Mouse (Mus musculus) embryonic facial prominence, embryonic 15.5 days (tissue): ENCODE measurements around the gene Triobp. TPM values are rescaled to one million over a fixed set of nuclear protein-coding genes. Genes with fewer than 3 reads are reported as not detected.

Experiments used
- ATAC-seq: fragments of 200-750 bp; cut with Nextera tagmentation; 2 replicates; pipeline ENCODE4 v1.8.0; 2017; ENCODE audit warnings: low read depth, moderate TSS enrichment; ENCODE audit not compliant: insufficient number of reproducible peaks, low FRiP score, low TSS enrichment
- H3K27ac ChIP-seq: fragments of 300-500 bp; sonication (generic); replicated peaks from 2 replicates; pipeline ENCODE4 v1.5.1; 2015; ENCODE audit warnings: mild to moderate bottlenecking, inconsistent platforms
- H3K27me3 ChIP-seq: fragments of 300-500 bp; sonication (generic); 2 replicates; pipeline ENCODE4 v1.6.1; 2015; ENCODE audit warnings: inconsistent platforms
- H3K36me3 ChIP-seq: fragments of 300-500 bp; sonication (generic); 2 replicates; pipeline ENCODE4 v1.6.1; 2015; ENCODE audit warnings: mild to moderate bottlenecking, inconsistent platforms
- H3K4me1 ChIP-seq: fragments of 300-500 bp; sonication (generic); 2 replicates; pipeline ENCODE4 v1.6.1; 2015; ENCODE audit warnings: inconsistent platforms
- H3K4me2 ChIP-seq: fragments of 300-500 bp; sonication (generic); replicated peaks from 2 replicates; pipeline ENCODE4 v1.6.1; 2015; ENCODE audit warnings: mild to moderate bottlenecking, inconsistent platforms
- H3K4me3 ChIP-seq: fragments of 300-500 bp; sonication (generic); replicated peaks from 2 replicates; pipeline ENCODE4 v1.5.1; 2015; ENCODE audit warnings: mild to moderate bottlenecking, inconsistent platforms
- H3K9ac ChIP-seq: fragments of 300-500 bp; sonication (generic); 2 replicates; pipeline ENCODE4 v1.6.1; 2015; ENCODE audit warnings: inconsistent platforms
- H3K9me3 ChIP-seq: fragments of 300-500 bp; sonication (generic); replicated peaks from 2 replicates; pipeline ENCODE4 v1.6.1; 2016; ENCODE audit warnings: inconsistent platforms
- WGBS: fragments of 180-500 bp; shearing (Covaris S2); methylation state at CpG from one replicate; pipeline ENCODE4 v1.1.7; 2015; 5-methylcytosine and 5-hydroxymethylcytosine counted together
- polyA plus RNA-seq: library from polyadenylated mRNA; unstranded; fragments of >200 nt; fragmentation: Nextera tagmentation; extraction: Ambion mirVana; gene quantifications from 2 replicates; pipeline ENCODE4 v1.2.1, GENCODE M21; 2015

Triobp gene
- polyA plus RNA-seq, 1 experiment from 2014 or later, result 61.4 TPM

DNA sequence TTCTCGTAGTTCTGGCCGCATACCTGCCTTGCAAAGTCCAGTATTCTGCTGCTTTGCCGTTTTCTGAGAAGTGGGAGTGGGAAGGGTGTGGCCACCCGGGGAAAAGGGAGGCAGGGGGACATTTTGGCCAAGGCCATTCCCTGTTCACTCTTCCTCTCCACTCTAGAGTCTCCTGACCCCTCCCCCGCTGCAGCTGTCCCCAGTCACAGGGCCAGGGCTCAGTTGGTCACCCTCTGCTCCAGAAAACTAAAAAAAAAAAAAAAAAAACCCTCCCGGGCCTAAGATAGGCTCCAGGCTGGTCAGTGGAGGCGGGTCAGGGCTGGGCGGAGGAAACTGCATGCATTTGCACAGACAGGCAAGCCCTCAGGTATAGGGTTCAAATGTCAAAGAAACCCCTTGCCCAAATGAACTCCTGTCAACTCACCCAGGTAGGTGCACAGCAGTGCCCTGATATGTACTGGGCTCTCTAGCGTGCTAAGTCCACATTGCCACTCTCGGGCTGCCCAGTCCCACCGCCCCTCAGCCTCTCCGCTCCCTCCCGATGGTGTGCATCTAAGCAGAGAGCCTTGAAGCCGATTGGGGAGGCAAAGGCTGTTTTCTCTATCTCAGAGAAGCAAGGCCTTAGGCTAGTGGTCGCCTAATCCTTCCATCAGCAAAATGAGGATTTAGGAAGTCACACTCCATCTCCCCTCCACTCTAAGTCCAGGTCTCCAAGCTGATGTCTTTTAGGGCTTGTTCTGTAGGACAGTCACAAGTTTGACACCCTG, 20.3 kb upstream of the Triobp start:
- Histone ChIP-seq H3K27me3 (no peaks in the 10 kb centered on the region), H3K27ac (peak overlapping the region; percentile 98), H3K9ac (peak overlapping the region; percentile 47), H3K9me3 (no peaks in the 10 kb centered on the region), H3K36me3 (peaks cover 20% of the 10 kb centered on the region), H3K4me3 (peak overlapping the region; percentile 65), H3K4me2 (peak overlapping the region; percentile 71), H3K4me1 (peaks cover 53% of the 10 kb centered on the region)
- ATAC-seq, result no peak
- 12% methylated on average over 15 of the region's 15 CpGs for WGBS

DNA sequence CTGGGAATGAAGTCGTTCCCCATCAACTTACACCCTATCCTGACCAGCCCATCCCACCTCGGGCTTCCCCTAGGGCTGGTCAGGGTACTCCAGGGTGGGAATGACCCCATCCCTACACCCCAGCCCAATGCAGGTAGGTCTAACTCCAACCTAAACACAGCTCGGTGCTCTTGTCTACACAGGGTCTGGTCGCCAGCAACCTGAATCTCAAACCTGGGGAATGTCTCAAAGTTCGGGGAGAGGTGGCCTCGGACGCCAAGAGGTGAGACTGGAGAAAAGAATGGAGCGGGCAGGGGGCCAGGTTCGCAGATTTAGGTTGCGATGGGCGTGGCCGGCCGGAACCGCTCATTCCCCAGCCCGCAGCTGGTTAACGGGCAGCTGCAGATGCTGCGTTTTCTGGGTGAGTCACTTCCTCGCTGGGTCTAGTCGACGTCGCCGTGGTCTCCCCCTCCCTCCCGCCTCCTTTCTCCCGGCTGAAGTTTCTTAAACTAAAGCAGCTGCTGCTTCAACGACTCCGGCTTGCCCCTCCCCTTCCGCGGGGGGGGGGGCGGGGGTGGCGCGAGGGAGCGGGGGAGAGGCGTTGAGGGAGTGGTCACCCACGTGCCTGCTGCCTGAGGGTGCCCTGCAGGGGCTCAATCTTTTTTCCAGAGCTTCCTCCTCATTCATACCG, 19.6 kb upstream of the Triobp start:
- WGBS, result under 1% methylated on average over 35 of the region's 35 CpGs
- H3K9ac ChIP-seq, result peak overlapping the region; percentile 47
- ATAC-seq, result peak; percentile 68
- no peaks in the 10 kb centered on the region for H3K9me3 ChIP-seq
- H3K36me3 ChIP-seq, result peaks cover 20% of the 10 kb centered on the region
- peak overlapping the region; percentile 65 for H3K4me3 ChIP-seq
- peak overlapping the region; percentile 71 for H3K4me2 ChIP-seq
- no peaks in the 10 kb centered on the region for H3K27me3 ChIP-seq
- H3K4me1 ChIP-seq, result peaks cover 53% of the 10 kb centered on the region
- peak overlapping the region; percentile 98 for H3K27ac ChIP-seq

DNA sequence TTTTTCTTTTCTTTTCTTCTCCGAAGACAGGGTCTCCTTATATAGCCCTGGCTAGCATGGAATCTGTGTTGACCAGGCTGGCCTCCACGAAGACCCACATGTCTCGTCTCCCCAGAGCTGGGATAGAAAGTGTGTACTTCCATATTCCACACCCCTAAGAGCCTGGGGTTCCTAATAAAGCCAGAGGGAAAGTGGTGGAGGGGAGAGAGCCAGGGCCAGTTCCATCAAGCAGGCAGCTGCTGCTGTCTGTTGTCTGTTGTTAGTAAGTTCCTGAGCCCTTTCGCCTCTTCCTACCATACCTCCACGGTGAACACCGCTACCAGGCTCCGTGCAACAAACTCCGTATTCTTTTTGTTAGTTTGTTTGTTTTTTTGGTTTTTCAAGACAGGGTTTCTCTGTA, 19.0 kb upstream of the Triobp start:
- H3K4me1 ChIP-seq, result peaks cover 47% of the 10 kb centered on the region
- ATAC-seq, result no peak
- 32% methylated on average over 8 of the region's 8 CpGs for WGBS

DNA sequence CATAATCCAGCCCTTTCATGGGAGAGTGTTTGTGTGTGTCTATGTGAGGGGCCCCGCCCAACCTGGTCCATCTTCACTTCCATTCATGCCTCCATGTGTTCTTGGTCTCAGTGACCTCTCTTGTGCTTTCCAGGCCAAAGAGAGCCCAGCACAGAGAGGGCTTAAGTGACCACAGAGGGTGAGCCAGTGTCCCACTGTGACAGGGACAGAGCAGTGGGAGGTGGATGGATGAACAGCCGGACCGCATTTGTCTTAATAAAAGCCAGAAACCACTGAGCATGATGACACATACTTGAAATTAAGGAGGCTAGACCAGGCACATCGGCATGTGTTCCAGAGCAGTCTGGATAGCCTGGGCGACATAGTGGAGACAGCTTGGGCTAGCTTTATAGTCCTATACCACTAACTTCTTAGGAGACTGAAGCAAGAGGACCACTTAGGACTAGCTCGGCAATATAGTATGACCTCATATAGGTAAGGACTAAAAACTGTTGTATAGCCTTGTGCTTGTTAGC, 17.3 kb upstream of the Triobp start:
- H3K4me3 ChIP-seq, result no peak overlapping the region
- WGBS, result 72% methylated on average over 6 of the region's 6 CpGs
- H3K9me3 ChIP-seq, result no peaks in the 10 kb centered on the region
- ATAC-seq, result no peak
- H3K36me3 ChIP-seq, result peaks cover 20% of the 10 kb centered on the region
- H3K27ac ChIP-seq, result peak overlapping the region; percentile 55; the same call in 1 of the 2 replicates
- no peak overlapping the region for H3K9ac ChIP-seq
- H3K4me1 ChIP-seq, result peaks cover 41% of the 10 kb centered on the region
- H3K4me2 ChIP-seq, result no peak overlapping the region
- H3K27me3 ChIP-seq, result no peaks in the 10 kb centered on the region

More for the DNA sequence above, 19.0 kb upstream of the Triobp start:
- Histone ChIP-seq H3K9me3 (no peaks in the 10 kb centered on the region), H3K36me3 (peaks cover 20% of the 10 kb centered on the region), H3K4me3 (peak overlapping the region; percentile 65), H3K27ac (peak overlapping the region; percentile 98), H3K9ac (no peak overlapping the region), H3K4me2 (peak overlapping the region; percentile 71), H3K27me3 (no peaks in the 10 kb centered on the region)

DNA sequence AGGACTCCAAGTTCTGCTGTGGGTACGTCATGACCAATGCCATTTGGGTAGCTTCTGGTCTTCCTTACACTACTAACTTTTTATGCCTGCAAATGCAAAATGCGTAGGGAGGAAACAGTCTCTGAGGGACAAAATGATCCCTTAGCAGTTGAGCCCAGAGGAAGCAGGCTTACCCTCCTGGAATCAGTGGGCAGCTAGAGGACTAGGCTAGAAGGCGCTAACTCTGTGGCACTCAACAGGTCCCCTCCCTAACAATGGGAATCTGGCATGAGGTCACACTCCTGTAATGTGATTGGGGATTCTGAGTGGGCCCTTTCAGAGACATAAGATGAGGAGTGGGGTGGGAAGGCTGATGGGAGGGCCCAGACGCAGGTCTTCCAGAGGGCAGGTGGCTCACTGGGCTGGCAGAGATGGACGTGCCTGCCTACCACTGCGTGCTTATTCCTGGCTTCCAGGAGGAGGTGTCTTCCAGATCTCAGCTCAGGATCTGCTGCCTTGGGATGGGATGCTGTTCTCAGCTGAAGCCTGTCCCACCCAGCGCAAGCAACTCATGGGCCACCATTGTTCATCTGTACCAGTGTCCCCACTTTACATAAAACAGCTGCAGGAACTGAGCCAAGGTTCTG, 16.6 kb upstream of the Triobp start:
- no peak for ATAC-seq
- Histone ChIP-seq H3K27ac (peak overlapping the region; percentile 55), H3K4me1 (peaks cover 41% of the 10 kb centered on the region), H3K9ac (no peak overlapping the region), H3K4me3 (no peak overlapping the region), H3K36me3 (peaks cover 20% of the 10 kb centered on the region), H3K27me3 (no peaks in the 10 kb centered on the region), H3K4me2 (no peak overlapping the region), H3K9me3 (no peaks in the 10 kb centered on the region)
- 81% methylated on average over 7 of the region's 7 CpGs for WGBS

DNA sequence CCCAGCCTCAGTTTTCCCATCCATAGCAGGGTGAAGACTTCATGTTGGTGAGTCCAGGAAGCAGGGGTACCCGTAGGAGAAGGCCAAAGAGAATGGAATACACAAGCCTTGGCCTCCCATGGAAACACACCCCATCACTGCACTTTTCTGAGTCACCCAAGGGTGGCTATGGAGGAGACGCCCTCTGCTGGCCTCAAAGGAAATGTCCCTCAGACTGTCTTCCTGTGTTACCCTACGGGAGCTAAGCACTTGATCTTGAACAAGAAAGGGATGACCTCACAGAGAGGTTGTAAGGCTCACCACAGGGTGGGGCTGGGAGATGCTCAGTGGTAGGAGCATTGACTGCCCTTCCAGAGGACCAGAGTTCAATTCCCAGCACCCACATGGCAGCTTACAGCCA, 15.9 kb upstream of the Triobp start:
- peaks cover 20% of the 10 kb centered on the region for H3K36me3 ChIP-seq
- WGBS, result 25% methylated on average over 3 of the region's 3 CpGs
- no peak overlapping the region for H3K9ac ChIP-seq
- H3K27me3 ChIP-seq, result no peaks in the 10 kb centered on the region
- no peaks in the 10 kb centered on the region for H3K9me3 ChIP-seq
- ATAC-seq, result no peak
- H3K4me3 ChIP-seq, result no peak overlapping the region
- no peak overlapping the region for H3K4me2 ChIP-seq
- peaks cover 40% of the 10 kb centered on the region for H3K4me1 ChIP-seq
- peak overlapping the region; percentile 55; the same call in 1 of the 2 replicates for H3K27ac ChIP-seq

DNA sequence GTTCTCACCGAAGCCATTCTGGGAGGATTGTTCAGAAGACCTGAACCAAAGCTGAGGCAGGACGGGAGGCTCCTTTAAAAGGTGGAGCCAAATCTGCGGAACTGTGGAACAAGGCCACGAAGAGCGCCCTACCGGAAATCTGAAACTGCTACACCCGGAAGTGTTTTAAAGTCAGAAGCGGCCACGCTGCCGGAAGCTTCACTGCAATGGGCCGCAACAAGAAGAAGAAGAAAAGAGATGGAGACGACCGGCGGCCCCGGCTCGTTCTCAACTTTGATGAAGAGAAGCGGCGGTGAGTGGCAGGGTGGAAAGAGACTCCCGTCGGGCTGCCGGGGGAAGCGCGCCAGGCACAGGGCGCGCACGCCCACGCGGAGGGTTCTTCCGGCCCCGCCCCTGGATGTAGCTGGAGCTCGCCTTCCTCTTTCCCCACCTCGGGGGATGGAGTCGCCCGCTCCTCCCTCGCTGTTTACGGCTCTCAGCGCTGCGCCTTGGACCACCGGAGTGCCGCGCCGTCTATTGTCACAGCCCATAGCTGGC, 12.7 kb upstream of the Triobp start, which contains the start of gene Nol12:
Nol12 (plus strand) TSS at position 150 of the 537 bp plus-strand sequence.
- H3K4me3 ChIP-seq, result peak within 1 kb of the TSS; percentile 78
- WGBS, result under 1% methylated on average over 42 of the region's 42 CpGs
- no peaks in the 10 kb centered on the region for H3K9me3 ChIP-seq
- peak within 1 kb of the TSS; percentile 95 for H3K27ac ChIP-seq
- H3K36me3 ChIP-seq, result peaks cover 39% of the 10 kb centered on the region
- peak within 1 kb of the TSS; percentile 66 for H3K4me2 ChIP-seq
- peak within 1 kb of the TSS; percentile 78 for H3K9ac ChIP-seq
- peaks cover 24% of the 10 kb centered on the region for H3K4me1 ChIP-seq
- peak; percentile 83 for ATAC-seq
- H3K27me3 ChIP-seq, result no peaks in the 10 kb centered on the region

DNA sequence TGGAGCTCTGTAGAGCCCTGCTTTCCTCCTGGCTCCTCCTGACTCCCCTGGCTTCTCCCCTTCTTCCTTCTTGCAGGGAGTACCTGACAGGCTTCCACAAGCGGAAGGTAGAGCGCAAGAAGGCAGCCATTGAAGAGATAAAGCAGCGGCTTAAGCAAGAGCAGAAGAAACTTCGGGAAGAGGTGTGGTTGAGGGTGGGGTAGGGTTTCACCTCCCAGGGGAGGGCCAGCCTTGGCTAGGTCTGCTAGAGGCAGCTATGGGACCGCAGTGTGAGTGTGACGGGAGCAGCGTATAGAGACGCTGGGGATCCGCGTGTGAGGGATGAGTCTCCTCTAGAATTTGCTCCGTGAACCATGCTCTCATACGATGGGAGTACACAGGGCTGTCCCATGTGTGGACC, 11.1 kb upstream of the Triobp start:
- H3K27ac ChIP-seq, result no peak overlapping the region
- H3K4me2 ChIP-seq, result no peak overlapping the region
- WGBS, result 90% methylated on average over 12 of the region's 12 CpGs
- H3K9ac ChIP-seq, result no peak overlapping the region
- peaks cover 43% of the 10 kb centered on the region for H3K36me3 ChIP-seq
- ATAC-seq, result no peak
- no peaks in the 10 kb centered on the region for H3K9me3 ChIP-seq
- H3K4me3 ChIP-seq, result peak overlapping the region; percentile 78; the same call in 1 of the 2 replicates
- H3K27me3 ChIP-seq, result no peaks in the 10 kb centered on the region
- H3K4me1 ChIP-seq, result peaks cover 20% of the 10 kb centered on the region

DNA sequence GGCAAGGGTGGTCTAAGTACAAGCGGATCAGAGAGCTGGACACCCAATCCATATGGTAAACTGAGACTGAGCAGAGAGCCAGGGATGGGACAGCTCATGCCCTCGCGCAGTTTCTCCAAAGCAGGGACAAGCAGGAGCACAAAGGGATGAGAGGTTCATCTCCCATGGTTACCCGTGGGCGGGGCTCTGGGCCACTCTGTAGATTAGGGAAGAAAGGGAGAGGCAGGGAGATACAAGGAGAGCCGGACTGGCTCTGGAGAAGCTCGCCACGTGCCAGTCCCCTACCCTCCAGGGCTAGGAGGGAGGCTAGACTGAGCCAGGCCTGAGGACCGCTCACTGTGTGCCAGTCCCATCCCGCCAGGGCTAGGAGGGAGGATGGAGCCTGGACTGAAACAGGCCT, 10.2 kb upstream of the Triobp start:
- WGBS, result 92% methylated on average over 10 of the region's 10 CpGs
- no peak for ATAC-seq
- H3K27me3 ChIP-seq, result no peaks in the 10 kb centered on the region
- no peak overlapping the region for H3K4me2 ChIP-seq
- peaks cover 17% of the 10 kb centered on the region for H3K4me1 ChIP-seq
- no peak overlapping the region for H3K4me3 ChIP-seq
- peaks cover 49% of the 10 kb centered on the region for H3K36me3 ChIP-seq
- no peak overlapping the region for H3K27ac ChIP-seq
- no peak overlapping the region for H3K9ac ChIP-seq
- H3K9me3 ChIP-seq, result no peaks in the 10 kb centered on the region

DNA sequence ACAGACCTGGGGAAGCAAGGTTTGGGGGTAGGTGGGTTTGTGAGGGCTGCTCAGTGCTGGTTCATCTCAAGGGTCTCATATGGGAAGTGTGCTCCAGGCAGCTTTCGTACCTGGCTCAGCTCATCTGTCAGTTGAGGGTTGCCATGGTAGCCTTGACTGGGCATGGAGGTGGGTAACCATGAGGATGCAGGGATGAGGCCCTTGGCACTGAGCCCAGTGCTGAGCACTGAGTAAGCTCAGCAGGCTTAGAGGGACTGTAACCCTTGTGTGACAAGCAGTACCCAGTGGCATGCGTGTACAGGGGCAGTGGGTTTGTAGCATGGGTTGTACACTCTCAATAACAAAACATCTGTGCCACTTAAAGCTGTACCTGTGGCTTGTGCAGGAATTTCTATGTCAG, 9.6 kb upstream of the Triobp start:
- H3K4me1 ChIP-seq, result peaks cover 22% of the 10 kb centered on the region
- 89% methylated on average over 2 of the region's 2 CpGs for WGBS
- H3K9me3 ChIP-seq, result no peaks in the 10 kb centered on the region
- H3K27ac ChIP-seq, result no peak overlapping the region
- H3K9ac ChIP-seq, result no peak overlapping the region
- H3K4me3 ChIP-seq, result no peak overlapping the region
- H3K36me3 ChIP-seq, result peaks cover 49% of the 10 kb centered on the region
- H3K4me2 ChIP-seq, result no peak overlapping the region
- no peaks in the 10 kb centered on the region for H3K27me3 ChIP-seq
- ATAC-seq, result no peak

DNA sequence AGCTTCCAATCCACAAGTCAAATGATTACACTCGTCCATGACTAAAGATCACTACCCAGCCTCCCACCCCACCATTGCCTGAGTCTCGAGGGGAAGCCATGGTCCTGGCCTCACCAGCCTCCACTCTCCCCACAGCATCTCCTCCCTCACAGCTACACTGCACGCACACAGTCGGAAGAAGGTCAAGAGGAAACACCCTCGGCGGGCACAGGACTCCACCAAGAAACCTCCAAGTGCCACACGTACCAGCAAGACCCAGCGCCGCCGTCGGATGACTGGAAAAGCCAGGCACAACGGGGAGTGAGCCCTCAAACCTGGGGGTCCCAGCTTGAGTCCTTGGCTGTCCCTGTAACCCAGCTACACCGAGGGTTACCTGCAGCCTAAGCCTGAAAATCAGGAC, 7.2 kb upstream of the Triobp start:
- Histone ChIP-seq H3K4me3 (no peak overlapping the region), H3K27ac (no peak overlapping the region), H3K9ac (no peak overlapping the region), H3K36me3 (peaks cover 49% of the 10 kb centered on the region), H3K27me3 (no peaks in the 10 kb centered on the region), H3K4me1 (peaks cover 19% of the 10 kb centered on the region), H3K4me2 (no peak overlapping the region), H3K9me3 (no peaks in the 10 kb centered on the region)
- 93% methylated on average over 13 of the region's 13 CpGs for WGBS
- ATAC-seq, result no peak
